Mouse (Mus musculus) MEL (cell line): ENCODE results near the gene Elobl.

Experiments
- EP300 ChIP-seq, 2 experiments: IDR thresholded peaks; 2 replicates each; pipeline ENCODE4 v1.6.1; 2011; ENCODE audit warnings: improper control_type of control experiment in 2 of 2, low read length in 2 of 2, low read depth in 1 of 2, mild to moderate bottlenecking in 1 of 2
- ZNF384 ChIP-seq: IDR thresholded peaks from 2 replicates; pipeline ENCODE4 v1.6.1; 2012; ENCODE audit warnings: low read depth, mild to moderate bottlenecking, inconsistent platforms, low read length, improper control_type of control experiment

DNA sequence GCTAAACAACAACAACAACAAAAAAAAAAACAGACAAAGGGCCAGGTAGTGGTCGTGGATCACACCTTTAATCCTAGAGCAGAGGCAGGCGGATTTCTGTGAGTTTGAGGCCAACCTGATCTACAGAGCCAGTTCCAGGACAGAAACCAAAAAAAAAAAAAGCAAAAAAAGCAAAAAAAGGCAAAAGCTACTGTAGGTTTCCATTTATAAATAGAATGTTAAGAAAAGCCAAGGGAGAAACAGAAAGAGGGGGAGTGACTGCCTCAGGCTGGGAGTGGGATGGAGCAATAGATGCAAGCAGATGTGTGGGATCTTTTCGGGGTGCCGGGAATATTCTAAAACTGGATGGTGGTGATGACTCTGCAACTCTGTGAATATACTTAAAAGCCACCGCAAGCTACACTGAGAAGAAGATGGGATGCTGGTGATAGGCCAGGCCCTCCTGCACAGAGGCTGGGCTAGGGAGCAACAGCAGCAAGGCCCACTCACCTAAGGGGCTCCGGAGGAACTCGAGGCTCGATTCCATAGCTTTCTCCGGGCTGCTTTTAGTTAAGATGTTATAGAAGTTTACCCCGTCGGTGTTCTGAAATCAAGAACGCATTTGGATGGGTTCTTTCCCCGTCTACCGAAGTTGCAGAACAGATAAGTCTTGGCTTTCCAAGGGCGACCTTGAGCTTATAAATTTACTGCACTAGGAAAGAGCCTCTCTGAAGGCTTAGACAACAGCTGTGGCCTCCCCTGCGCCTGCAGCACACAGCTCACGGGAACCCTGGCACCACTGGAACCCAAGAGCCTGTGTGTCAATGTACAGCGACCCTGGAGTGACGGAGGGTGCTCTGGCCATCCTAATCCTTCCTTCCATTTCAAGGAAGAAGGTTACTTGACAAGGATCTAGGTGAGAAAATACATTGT lies 32.4 kb downstream of the Elobl start:
- peak; percentile 65 for TF ChIP-seq ZNF384
- TF ChIP-seq EP300 (IDR thresholded peaks at IDR 0.05; ENCODE audit: low read depth in 1 of 2, low read length in 2 of 2) = no peak
